Mouse (Mus musculus): ENCODE results near the gene Pbxip1. TPM values are rescaled to one million over a fixed set of nuclear protein-coding genes. Genes with fewer than 3 reads are reported as not detected.

Pbxip1 gene
- polyA plus RNA-seq, 1 experiment from 2014 or later = 48.6 TPM

DNA sequence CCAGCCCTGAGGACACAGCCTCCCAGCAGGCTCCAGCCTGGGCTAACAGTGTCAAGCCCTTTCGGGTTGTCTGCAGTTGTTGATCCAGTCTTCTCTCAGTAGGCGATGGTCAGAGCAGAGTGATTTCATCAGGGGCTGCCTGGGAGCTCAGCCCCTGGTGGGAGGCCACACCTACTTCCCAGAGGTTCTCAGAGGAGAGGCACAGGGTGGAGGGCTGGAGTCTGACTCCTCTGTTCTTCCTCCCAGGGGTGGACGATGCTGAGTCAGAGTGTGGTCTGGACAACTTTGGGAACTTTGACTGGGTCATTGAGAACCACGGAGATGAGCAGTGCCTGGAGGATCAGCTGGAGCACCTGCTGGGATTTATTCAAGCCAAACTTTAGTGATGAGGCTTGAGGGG, 31.8 kb downstream of the Pbxip1 start:
- WGBS = 55% methylated on average over 4 of the region's 4 CpGs
- Histone ChIP-seq H3K4me3 (ENCODE audit: low read depth, low read length) (no peak overlapping the region), H3K27ac (replicated peaks) (no peak overlapping the region), H3K9ac (ENCODE audit: low read length) (no peak overlapping the region), H3K36me3 (ENCODE audit: control insufficient read depth, insufficient read depth, low read length) (no peaks in the 10 kb centered on the region), H3K9me3 (ENCODE audit: control insufficient read depth, low read length) (no peaks in the 10 kb centered on the region), H3K27me3 (ENCODE audit: control insufficient read depth, insufficient read depth, low read length) (no peaks in the 10 kb centered on the region), H3K4me2 (replicated peaks; ENCODE audit: low read depth) (no peak overlapping the region), H3K4me1 (replicated peaks; ENCODE audit: control insufficient read depth, insufficient read depth) (no peaks in the 10 kb centered on the region)
- TF ChIP-seq CTCF (IDR thresholded peaks at IDR 0.05; ENCODE audit: low read depth) (no peak), EP300 (optimal IDR thresholded peaks at IDR 0.05) (no peak)
- no peak for DNase-seq (ENCODE audit: low spot score)
- ATAC-seq (ENCODE audit: low FRiP score, low TSS enrichment) = 0 out of 2 replicates have a peak, but pooled peaks have one; percentile 21

GRCm38 (mm10) chr3:89472280-89472679, 35.8 kb downstream of the Pbxip1 start:
- TF ChIP-seq CTCF (IDR thresholded peaks at IDR 0.05; ENCODE audit: low read depth) (no peak), EP300 (optimal IDR thresholded peaks at IDR 0.05) (no peak)
- H3K9me3 ChIP-seq (ENCODE audit: control insufficient read depth, low read length) = no peaks in the 10 kb centered on the region
- DNase-seq (ENCODE audit: low spot score) (no peak), ATAC-seq (ENCODE audit: low FRiP score, low TSS enrichment) (no peak)
- H3K4me2 ChIP-seq (replicated peaks; ENCODE audit: low read depth) = no peak overlapping the region
- no peak overlapping the region for H3K27ac ChIP-seq (replicated peaks)
- H3K4me1 ChIP-seq (replicated peaks; ENCODE audit: control insufficient read depth, insufficient read depth) = no peaks in the 10 kb centered on the region
- no peak overlapping the region for H3K4me3 ChIP-seq (ENCODE audit: low read depth, low read length)
- no peaks in the 10 kb centered on the region for H3K27me3 ChIP-seq (ENCODE audit: control insufficient read depth, insufficient read depth, low read length)
- H3K9ac ChIP-seq (ENCODE audit: low read length) = no peak overlapping the region
- 76% methylated on average over 7 of the region's 7 CpGs for WGBS
- H3K36me3 ChIP-seq (ENCODE audit: control insufficient read depth, insufficient read depth, low read length) = no peaks in the 10 kb centered on the region

DNA sequence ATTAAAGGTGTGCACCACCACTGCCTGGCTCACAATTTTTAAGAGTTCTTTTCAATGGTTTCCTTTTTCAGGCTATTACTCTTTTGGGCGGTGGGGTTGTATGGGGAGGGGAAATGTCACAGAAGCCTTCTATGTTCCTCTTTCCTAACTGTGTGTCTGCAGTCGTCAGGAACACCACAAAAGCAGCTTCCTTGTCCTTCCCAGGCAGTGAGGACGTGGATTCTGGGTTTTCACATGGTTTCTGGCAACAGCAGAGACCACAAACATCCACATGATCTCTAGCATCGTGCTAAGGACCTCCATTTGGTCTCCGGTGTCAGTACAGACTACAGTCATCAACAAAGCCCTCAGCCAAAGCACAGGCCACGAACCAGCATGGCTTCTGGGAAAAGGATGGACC, 37.3 kb downstream of the Pbxip1 start:
- ATAC-seq (ENCODE audit: low FRiP score, low TSS enrichment) = no peak
- Histone ChIP-seq H3K9me3 (ENCODE audit: control insufficient read depth, low read length) (no peaks in the 10 kb centered on the region), H3K9ac (ENCODE audit: low read length) (no peak overlapping the region), H3K4me3 (ENCODE audit: low read depth, low read length) (no peak overlapping the region), H3K4me2 (replicated peaks; ENCODE audit: low read depth) (no peak overlapping the region), H3K27me3 (ENCODE audit: control insufficient read depth, insufficient read depth, low read length) (no peaks in the 10 kb centered on the region), H3K36me3 (ENCODE audit: control insufficient read depth, insufficient read depth, low read length) (no peaks in the 10 kb centered on the region), H3K4me1 (replicated peaks; ENCODE audit: control insufficient read depth, insufficient read depth) (no peaks in the 10 kb centered on the region), H3K27ac (replicated peaks) (no peak overlapping the region)
- WGBS = 71% methylated on average over 6 of the region's 6 CpGs
- TF ChIP-seq EP300 (optimal IDR thresholded peaks at IDR 0.05) = no peak
- no peak for TF ChIP-seq CTCF (IDR thresholded peaks at IDR 0.05; ENCODE audit: low read depth)
- DNase-seq (ENCODE audit: low spot score) = no peak

- H3K27me3 ChIP-seq (ENCODE audit: control insufficient read depth, insufficient read depth, low read length) = no peaks in the 10 kb centered on the region
- no peaks in the 10 kb centered on the region for H3K9me3 ChIP-seq (ENCODE audit: control insufficient read depth, low read length)
- H3K36me3 ChIP-seq (ENCODE audit: control insufficient read depth, insufficient read depth, low read length) = no peaks in the 10 kb centered on the region
- DNase-seq (ENCODE audit: low spot score) (no peak), ATAC-seq (ENCODE audit: low FRiP score, low TSS enrichment) (0 out of 2 replicates have a peak, but pooled peaks have one; percentile 8)
- no peaks in the 10 kb centered on the region for H3K4me1 ChIP-seq (replicated peaks; ENCODE audit: control insufficient read depth, insufficient read depth)
- no peak overlapping the region for H3K9ac ChIP-seq (ENCODE audit: low read length)
- TF ChIP-seq EP300 (optimal IDR thresholded peaks at IDR 0.05) (no peak), CTCF (IDR thresholded peaks at IDR 0.05; ENCODE audit: low read depth) (no peak)
- no peak overlapping the region for H3K4me3 ChIP-seq (ENCODE audit: low read depth, low read length)
- 78% methylated on average over 6 of the region's 6 CpGs for WGBS
- no peak overlapping the region for H3K4me2 ChIP-seq (replicated peaks; ENCODE audit: low read depth)
- H3K27ac ChIP-seq (replicated peaks) = no peak overlapping the region
Observed at GRCm38 (mm10) chr3:89479055-89479454, 42.5 kb downstream of the Pbxip1 start.

- Histone ChIP-seq H3K36me3 (ENCODE audit: control insufficient read depth, insufficient read depth, low read length) (no peaks in the 10 kb centered on the region), H3K4me3 (ENCODE audit: low read depth, low read length) (no peak overlapping the region), H3K9me3 (ENCODE audit: control insufficient read depth, low read length) (no peaks in the 10 kb centered on the region), H3K27ac (replicated peaks) (no peak overlapping the region; the same call in 1 of the 2 replicates), H3K27me3 (ENCODE audit: control insufficient read depth, insufficient read depth, low read length) (no peaks in the 10 kb centered on the region), H3K4me1 (replicated peaks; ENCODE audit: control insufficient read depth, insufficient read depth) (no peaks in the 10 kb centered on the region), H3K9ac (ENCODE audit: low read length) (no peak overlapping the region), H3K4me2 (replicated peaks; ENCODE audit: low read depth) (no peak overlapping the region)
- WGBS = 42% methylated on average over 2 of the region's 2 CpGs
- DNase-seq (ENCODE audit: low spot score) = peak; percentile 57
- ATAC-seq (ENCODE audit: low FRiP score, low TSS enrichment) = no peak
- TF ChIP-seq CTCF (IDR thresholded peaks at IDR 0.05; ENCODE audit: low read depth) (peak; percentile 82), EP300 (optimal IDR thresholded peaks at IDR 0.05) (no peak)
Observed at GRCm38 (mm10) chr3:89481488-89481887, 45.0 kb downstream of the Pbxip1 start.

DNA sequence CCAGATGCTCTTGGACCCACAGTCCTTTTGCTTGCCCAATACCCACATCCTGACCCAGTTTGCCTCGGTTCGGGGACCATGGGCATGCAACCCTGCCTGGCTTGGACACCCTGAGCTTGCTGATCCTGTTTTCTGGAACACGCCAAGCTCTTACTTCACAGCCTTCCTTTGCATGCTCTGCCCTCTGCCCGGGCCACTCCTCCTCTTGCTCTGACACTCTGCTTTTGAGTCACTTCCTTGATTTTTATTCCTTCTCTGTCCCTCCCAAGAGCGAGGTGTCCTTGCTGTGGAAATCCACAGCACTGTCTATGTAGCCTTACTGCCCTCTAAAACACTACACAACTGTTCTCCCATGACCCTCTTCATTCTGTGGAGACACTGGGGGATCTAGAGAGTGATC, 45.7 kb downstream of the Pbxip1 start:
- no peak for ATAC-seq (ENCODE audit: low FRiP score, low TSS enrichment)
- no peak overlapping the region for H3K4me2 ChIP-seq (replicated peaks; ENCODE audit: low read depth)
- H3K4me1 ChIP-seq (replicated peaks; ENCODE audit: control insufficient read depth, insufficient read depth) = no peaks in the 10 kb centered on the region
- TF ChIP-seq EP300 (optimal IDR thresholded peaks at IDR 0.05) (no peak), CTCF (IDR thresholded peaks at IDR 0.05; ENCODE audit: low read depth) (no peak)
- no peak overlapping the region for H3K4me3 ChIP-seq (ENCODE audit: low read depth, low read length)
- 72% methylated on average over 5 of the region's 5 CpGs for WGBS
- no peak overlapping the region for H3K9ac ChIP-seq (ENCODE audit: low read length)
- H3K27ac ChIP-seq (replicated peaks) = peak overlapping the region; percentile 40; the same call in 1 of the 2 replicates
- H3K36me3 ChIP-seq (ENCODE audit: control insufficient read depth, insufficient read depth, low read length) = no peaks in the 10 kb centered on the region
- H3K27me3 ChIP-seq (ENCODE audit: control insufficient read depth, insufficient read depth, low read length) = no peaks in the 10 kb centered on the region
- DNase-seq (ENCODE audit: low spot score) = no peak
- no peaks in the 10 kb centered on the region for H3K9me3 ChIP-seq (ENCODE audit: control insufficient read depth, low read length)
